Comparison of ENCODE assay signal across 10 mouse cellular contexts in the genomic region with DNA sequence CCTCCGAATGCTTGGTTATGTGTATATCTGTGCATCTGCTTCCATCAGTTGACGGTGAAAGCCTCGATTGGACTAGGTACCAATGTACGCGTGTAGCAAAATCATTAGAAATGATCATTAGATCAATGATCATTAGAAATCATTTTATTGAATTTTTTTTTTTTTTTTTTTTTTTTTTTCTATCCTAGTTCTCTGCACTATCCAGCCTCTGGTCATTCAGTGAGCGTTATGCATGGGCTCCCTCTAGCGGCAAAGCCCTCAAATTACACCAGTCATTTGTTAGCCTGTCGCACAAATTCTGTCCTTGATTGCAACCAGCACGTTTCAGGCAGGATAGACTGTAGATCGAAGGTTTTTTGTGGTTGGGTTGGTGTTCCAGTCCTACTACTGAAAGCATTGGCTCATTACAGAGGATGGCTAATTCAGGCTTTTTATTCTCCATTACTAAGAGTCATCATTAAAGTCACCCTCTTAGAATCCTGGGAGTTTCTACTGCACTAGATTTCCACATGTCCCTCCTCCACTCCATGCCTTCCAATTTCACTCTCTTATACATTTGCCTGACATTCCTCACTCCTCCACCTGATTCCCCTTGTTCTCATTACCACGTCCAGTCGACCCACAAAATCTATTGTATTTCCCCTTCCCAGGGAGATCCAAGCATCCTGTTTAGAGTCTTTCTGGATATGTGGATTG. TPM values are rescaled to one million over a fixed set of nuclear protein-coding genes. Genes with fewer than 3 reads are reported as not detected.
DNase-seq lines count a peak whose midpoint lies in the region; ATAC-seq lines count a peak whose summit lies in the region.
"Had no signal": no experiment of that assay in that cellular context is flagged by ENCODE, and none has a peak within 500 bp of the region (broad histone marks: within the 10 kb centered on the region; RNA-seq: fewer than 3 reads in every experiment).

No protein-coding gene starts in this region.

- no peaks in the 10 kb centered on the region for H3K27me3 ChIP-seq in liver, embryonic 11.5 days (replicated peaks; ENCODE audit: control insufficient read depth, insufficient read depth, low read length)
- H3K27me3 ChIP-seq in intestine, embryonic 15.5 days (replicated peaks), result no peaks in the 10 kb centered on the region
- H3K27me3 ChIP-seq: embryonic facial prominence, embryonic 12.5 days; megakaryocyte, embryonic 14.5 days had no signal

- no peak for ATAC-seq in liver, embryonic 11.5 days (replicated peaks; ENCODE audit: low FRiP score)
- ATAC-seq in erythroid progenitor cell, adult 5-6 weeks (replicated peaks; ENCODE audit: low FRiP score, poor library complexity, severe bottlenecking), result peak; percentile 79
- 0 out of 2 replicates have a peak, but pooled peaks have one; percentile 53 for ATAC-seq in intestine, embryonic 15.5 days
- ATAC-seq in monocyte, adult 5-6 weeks (replicated peaks; ENCODE audit: insufficient number of reproducible peaks, low FRiP score, low TSS enrichment, poor library complexity, severe bottlenecking), result peak; percentile 80; the same call in 1 of the 2 replicates

- no peak overlapping the region for H3K4me3 ChIP-seq in liver, embryonic 11.5 days (ENCODE audit: low read depth, low read length)
- H3K4me3 ChIP-seq in intestine, embryonic 15.5 days (replicated peaks), result no peak overlapping the region
- H3K4me3 ChIP-seq: embryonic facial prominence, embryonic 12.5 days; megakaryocyte, embryonic 14.5 days had no signal

- intact Hi-C loops in left cerebral cortex, postnatal 36 days (cut with DNase I), result no loop called here

- H3K36me3 ChIP-seq in liver, embryonic 11.5 days (ENCODE audit: control insufficient read depth, insufficient read depth, low read length), result no peaks in the 10 kb centered on the region
- H3K36me3 ChIP-seq in intestine, embryonic 15.5 days, result no peaks in the 10 kb centered on the region
- H3K36me3 ChIP-seq: embryonic facial prominence, embryonic 12.5 days had no signal

- H3K9me3 ChIP-seq in liver, embryonic 11.5 days (ENCODE audit: control insufficient read depth, low read length), result no peaks in the 10 kb centered on the region
- H3K9me3 ChIP-seq in intestine, embryonic 15.5 days, result no peaks in the 10 kb centered on the region
- H3K9me3 ChIP-seq: embryonic facial prominence, embryonic 12.5 days; megakaryocyte, embryonic 14.5 days had no signal

- WGBS in liver, embryonic 11.5 days, result 38% methylated on average over 12 of the region's 12 CpGs
- WGBS in intestine, embryonic 15.5 days, result 36% methylated on average over 12 of the region's 12 CpGs

- H3K9ac ChIP-seq in liver, embryonic 11.5 days (ENCODE audit: low read depth, low read length), result no peak overlapping the region
- no peak overlapping the region for H3K9ac ChIP-seq in intestine, embryonic 15.5 days
- H3K9ac ChIP-seq: embryonic facial prominence, embryonic 12.5 days had no signal

- DNase-seq in liver, result peak; percentile 58
- DNase-seq in liver, embryonic 11.5 days (ENCODE audit: low spot score), result no peak
- peak; percentile 53 for DNase-seq in adrenal gland, postnatal 25 days
- DNase-seq in left cerebral cortex, postnatal 36 days (ENCODE audit: low spot score in 2 of 2), result peak; percentile 24 to 41
- peak; percentile 19 for DNase-seq in telencephalon, adult 2 months (ENCODE audit: low read depth, low spot score)

- H3K4me2 ChIP-seq in liver, embryonic 11.5 days, result no peak overlapping the region
- H3K4me2 ChIP-seq in intestine, embryonic 15.5 days (replicated peaks), result no peak overlapping the region
- H3K4me2 ChIP-seq: embryonic facial prominence, embryonic 12.5 days had no signal

- no peaks in the 10 kb centered on the region for H3K4me1 ChIP-seq in liver, embryonic 11.5 days (replicated peaks; ENCODE audit: control insufficient read depth, insufficient read depth, low read length)
- no peaks in the 10 kb centered on the region for H3K4me1 ChIP-seq in intestine, embryonic 15.5 days (replicated peaks)
- H3K4me1 ChIP-seq: embryonic facial prominence, embryonic 12.5 days; megakaryocyte, embryonic 14.5 days had no signal

- no peak overlapping the region for H3K27ac ChIP-seq in liver, embryonic 11.5 days (ENCODE audit: low read depth, low read length)
- no peak overlapping the region for H3K27ac ChIP-seq in intestine, embryonic 15.5 days
- H3K27ac ChIP-seq: embryonic facial prominence, embryonic 12.5 days had no signal

RNA-seq across cellular contexts. Expression of gene Zbbx, which starts 38.1 kb away (rescaled TPM):
- not detected in 2 replicates for polyA plus RNA-seq in liver, embryonic 11.5 days (2014; fragmentation: Nextera tagmentation; extraction: Ambion mirVana)
- total RNA-seq in adrenal gland, postnatal 25 days (2021), result not detected in 2 replicates
- total RNA-seq in erythroid progenitor cell, adult 5-6 weeks (2015; ENCODE audit: low replicate concordance), result not detected in 2 replicates
- total RNA-seq in erythroid progenitor cell, adult 5-6 weeks (2017; ENCODE audit: low replicate concordance), result not detected in 2 replicates
- polyA plus RNA-seq in intestine, embryonic 15.5 days (2015; fragmentation: Nextera tagmentation; extraction: Ambion mirVana), result 0.21 and 0.23 TPM in 2 replicates
- 1 to 10 TPM; 2.4 to 2.5 TPM for total RNA-seq in left cerebral cortex, postnatal 36 days (2021)
- total RNA-seq in monocyte, adult 5-6 weeks (2017), result not detected in 3 replicates
- polyA plus RNA-seq: embryonic facial prominence, embryonic 12.5 days had no signal
